Mouse (Mus musculus) heart, postnatal 0 days (tissue): ENCODE data around the gene Trmt44. TPM values are rescaled to one million over a fixed set of nuclear protein-coding genes. Genes with fewer than 3 reads are reported as not detected.

Source experiments
- ATAC-seq: fragments of 200-750 bp; cut with Nextera tagmentation; 2 replicates; pipeline ENCODE4 v1.8.0; 2017; ENCODE audit warnings: low read depth, moderate number of reproducible peaks, moderate library complexity; ENCODE audit not compliant: insufficient read depth
- DNase-seq: peaks from one replicate; pipeline ENCODE4 v3.0.0-alpha.2; 2016; ENCODE audit warnings: low spot score
- H3K27ac ChIP-seq: fragments of 300-500 bp; sonication (generic); 2 replicates; pipeline ENCODE4 v1.5.1; 2014; ENCODE audit warnings: low read depth, mild to moderate bottlenecking
- H3K27me3 ChIP-seq: fragments of 300-500 bp; sonication (generic); 2 replicates; pipeline ENCODE4 v1.6.1; 2014; ENCODE audit warnings: low read length, mixed read lengths; ENCODE audit not compliant: control insufficient read depth, insufficient read depth
- H3K36me3 ChIP-seq: fragments of 300-500 bp; sonication (generic); replicated peaks from 2 replicates; pipeline ENCODE4 v1.6.1; 2014; ENCODE audit warnings: low read length, mixed read lengths; ENCODE audit not compliant: control insufficient read depth, insufficient read depth
- H3K4me1 ChIP-seq: fragments of 300-500 bp; sonication (generic); 2 replicates; pipeline ENCODE4 v1.6.1; 2014; ENCODE audit warnings: antibody characterized with exemption; ENCODE audit not compliant: control insufficient read depth, insufficient read depth
- H3K4me2 ChIP-seq: fragments of 300-500 bp; sonication (generic); 2 replicates; pipeline ENCODE4 v1.6.1; 2014; ENCODE audit warnings: low read depth, mild to moderate bottlenecking, low read length, moderate library complexity
- H3K4me3 ChIP-seq: fragments of 300-500 bp; sonication (generic); 2 replicates; pipeline ENCODE4 v1.5.1; 2014; ENCODE audit warnings: low read depth, low read length
- H3K9ac ChIP-seq: fragments of 300-500 bp; sonication (generic); replicated peaks from 2 replicates; pipeline ENCODE4 v1.6.1; 2014; ENCODE audit warnings: low read depth, low read length, mixed read lengths
- H3K9me3 ChIP-seq: fragments of 300-500 bp; sonication (generic); replicated peaks from 2 replicates; pipeline ENCODE4 v1.6.1; 2016; ENCODE audit warnings: low read length; ENCODE audit not compliant: control insufficient read depth
- CTCF ChIP-seq: IDR thresholded peaks from 2 replicates; pipeline ENCODE4 v1.5.1; 2016; ENCODE audit warnings: antibody characterized with exemption, control low read depth, low read depth
- EP300 ChIP-seq: IDR thresholded peaks from 2 replicates; pipeline ENCODE4 v1.6.1; 2016; ENCODE audit warnings: antibody characterized with exemption, low read depth
- WGBS: fragments of 180-500 bp; shearing (Covaris S2); extraction: QIAGEN DNeasy Blood & Tissue Kit; methylation state at CpG from one replicate; pipeline ENCODE4 v1.1.7; 2014; 5-methylcytosine and 5-hydroxymethylcytosine counted together
- polyA plus RNA-seq: library from polyadenylated mRNA; unstranded; fragments of >200 nt; fragmentation: Nextera tagmentation; extraction: Ambion mirVana; gene quantifications from 2 replicates; pipeline ENCODE4 v1.2.1, GENCODE M21; 2015
- total RNA-seq: library from RNA; depleted of rRNA; stranded (reverse); fragments of >200 nt; gene quantifications from 2 replicates; pipeline ENCODE4 v1.2.3, GENCODE M21; 2014; ENCODE audit warnings: low replicate concordance; rRNA removed

Gene Trmt44
- total and polyA plus RNA-seq, 2 experiments from 2014 or later = 2.6 to 7.3 TPM

DNA sequence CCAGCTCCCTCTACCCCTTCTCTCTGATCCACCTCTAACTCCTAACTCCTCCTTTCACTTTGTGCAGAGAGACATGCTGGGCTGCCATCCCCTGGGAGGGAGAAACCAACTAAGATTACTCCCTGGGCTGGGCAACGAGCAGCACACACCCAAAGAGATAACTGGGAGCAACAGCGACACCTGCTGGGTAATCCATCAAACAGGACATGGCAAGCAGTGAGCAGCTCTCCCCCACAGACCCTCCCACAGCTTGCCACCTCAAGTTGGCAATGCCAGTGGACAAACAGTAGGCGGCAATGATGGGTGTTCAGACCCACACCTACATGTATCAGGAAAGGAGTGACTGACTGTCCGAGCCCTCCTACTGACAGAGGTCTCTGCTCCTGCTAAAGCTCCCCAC, 44.4 kb downstream of the Trmt44 start:
- H3K4me1 ChIP-seq = no peaks in the 10 kb centered on the region
- H3K9ac ChIP-seq = no peak overlapping the region
- TF ChIP-seq EP300 (no peak), CTCF (peak; percentile 54)
- H3K4me3 ChIP-seq = no peak overlapping the region
- ATAC-seq = 0 out of 2 replicates have a peak, but pooled peaks have one; percentile 8
- H3K27me3 ChIP-seq = peaks cover 19% of the 10 kb centered on the region
- no peak overlapping the region for H3K4me2 ChIP-seq
- 10% methylated on average over 4 of the region's 4 CpGs for WGBS
- peak; percentile 29 for DNase-seq
- H3K9me3 ChIP-seq = no peaks in the 10 kb centered on the region
- no peak overlapping the region for H3K27ac ChIP-seq
- H3K36me3 ChIP-seq = no peaks in the 10 kb centered on the region

- no peaks in the 10 kb centered on the region for H3K9me3 ChIP-seq
- peak; percentile 84 for DNase-seq
- H3K4me1 ChIP-seq = no peaks in the 10 kb centered on the region
- H3K27me3 ChIP-seq = peaks cover 58% of the 10 kb centered on the region
- H3K36me3 ChIP-seq = no peaks in the 10 kb centered on the region
- ATAC-seq = peak; percentile 71
- peak within 1 kb of the TSS; percentile 29 for H3K4me3 ChIP-seq
- no peak within 1 kb of the TSS for H3K9ac ChIP-seq
- H3K27ac ChIP-seq = no peak within 1 kb of the TSS
- H3K4me2 ChIP-seq = peak within 1 kb of the TSS; percentile 44
- TF ChIP-seq EP300 (no peak), CTCF (0 out of 2 replicates have a peak, but pooled peaks have one; percentile 4)
- 1% methylated on average over 29 of the region's 29 CpGs for WGBS
These were observed 49.3 kb downstream of the Trmt44 start, which contains the start of gene Cpz for GRCm38 (mm10) chr5:35525469-35526123. Gene Cpz (minus strand): TSS chr5:35525698.

DNA sequence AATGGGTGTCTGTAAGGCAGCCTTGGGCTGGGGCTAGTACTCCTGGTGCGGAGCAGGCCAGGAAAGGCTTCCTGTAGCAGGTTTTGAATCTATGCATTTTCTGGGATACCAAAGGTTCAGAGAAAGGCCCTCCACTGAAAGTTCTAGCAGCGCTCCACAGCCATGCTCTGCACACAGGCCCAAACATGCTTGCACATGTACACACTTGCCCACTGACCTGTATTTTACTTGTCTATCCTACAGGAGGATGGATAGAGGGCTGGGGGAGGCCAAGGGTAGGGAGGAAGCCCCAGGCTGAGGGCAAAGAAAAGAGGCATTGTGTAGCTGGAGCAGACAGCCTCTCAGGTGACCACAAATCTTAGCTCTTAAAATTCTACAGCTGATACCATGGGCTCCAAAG, 50.5 kb downstream of the Trmt44 start:
- H3K4me3 ChIP-seq = no peak overlapping the region
- ATAC-seq (no peak), DNase-seq (no peak)
- no peaks in the 10 kb centered on the region for H3K4me1 ChIP-seq
- TF ChIP-seq EP300 (no peak), CTCF (no peak)
- peaks cover 65% of the 10 kb centered on the region for H3K27me3 ChIP-seq
- WGBS = 70% methylated on average over 2 of the region's 2 CpGs
- H3K36me3 ChIP-seq = no peaks in the 10 kb centered on the region
- no peak overlapping the region for H3K4me2 ChIP-seq
- H3K27ac ChIP-seq = no peak overlapping the region
- H3K9me3 ChIP-seq = no peaks in the 10 kb centered on the region
- H3K9ac ChIP-seq = no peak overlapping the region

DNA sequence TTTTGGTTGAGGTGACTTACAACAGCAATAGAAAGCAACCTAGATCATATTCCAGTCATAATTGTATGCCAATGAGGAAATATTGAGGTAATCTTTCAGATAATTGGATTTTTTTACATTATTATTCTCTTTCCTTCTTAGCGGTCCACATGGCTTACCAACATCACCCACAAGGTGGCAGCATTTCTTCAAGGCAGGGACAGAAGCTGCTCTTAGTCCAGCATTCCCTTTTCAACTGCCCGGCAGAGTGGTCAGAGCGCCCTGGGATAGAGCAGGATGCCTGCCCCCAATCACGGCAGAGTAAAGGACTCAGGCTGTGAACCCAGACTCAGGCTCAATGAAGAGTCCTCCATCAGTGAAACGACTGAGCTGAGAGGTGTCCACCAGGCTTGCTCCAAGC, 51.1 kb downstream of the Trmt44 start:
- Histone ChIP-seq H3K9me3 (no peaks in the 10 kb centered on the region), H3K4me3 (no peak overlapping the region), H3K36me3 (no peaks in the 10 kb centered on the region), H3K27me3 (peaks cover 65% of the 10 kb centered on the region), H3K9ac (no peak overlapping the region), H3K27ac (no peak overlapping the region), H3K4me1 (no peaks in the 10 kb centered on the region), H3K4me2 (no peak overlapping the region)
- peak; percentile 58 for DNase-seq
- peak; percentile 47; the same call in 1 of the 2 replicates for ATAC-seq
- TF ChIP-seq EP300 = no peak
- peak; percentile 96 for TF ChIP-seq CTCF
- WGBS = 2% methylated on average over 5 of the region's 5 CpGs

DNA sequence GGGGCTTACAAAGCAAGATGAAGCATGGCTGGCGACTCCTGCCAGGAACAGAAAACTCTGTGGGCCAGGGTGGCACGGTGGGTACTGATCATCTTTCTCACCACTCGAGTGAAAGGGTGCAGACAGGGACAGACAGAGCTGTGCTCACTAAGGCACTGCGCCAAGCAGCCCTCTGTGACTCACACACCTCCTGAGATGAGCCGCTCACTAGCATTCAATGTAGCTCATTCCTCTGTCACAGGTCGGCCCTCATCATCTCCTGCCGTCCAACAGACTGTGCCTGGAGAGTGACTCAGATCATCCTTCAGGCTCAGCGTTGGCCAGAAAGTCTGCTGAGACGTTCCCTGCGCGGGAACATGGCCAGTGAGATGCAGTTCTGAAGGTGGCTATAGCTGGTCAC, 58.1 kb downstream of the Trmt44 start:
- Histone ChIP-seq H3K27me3 (peaks cover 29% of the 10 kb centered on the region), H3K4me2 (no peak overlapping the region), H3K27ac (no peak overlapping the region), H3K36me3 (no peaks in the 10 kb centered on the region), H3K9ac (no peak overlapping the region), H3K4me3 (no peak overlapping the region), H3K9me3 (no peaks in the 10 kb centered on the region), H3K4me1 (no peaks in the 10 kb centered on the region)
- DNase-seq = no peak
- WGBS = 69% methylated on average over 11 of the region's 11 CpGs
- TF ChIP-seq EP300 = no peak
- no peak for TF ChIP-seq CTCF
- ATAC-seq = no peak

DNA sequence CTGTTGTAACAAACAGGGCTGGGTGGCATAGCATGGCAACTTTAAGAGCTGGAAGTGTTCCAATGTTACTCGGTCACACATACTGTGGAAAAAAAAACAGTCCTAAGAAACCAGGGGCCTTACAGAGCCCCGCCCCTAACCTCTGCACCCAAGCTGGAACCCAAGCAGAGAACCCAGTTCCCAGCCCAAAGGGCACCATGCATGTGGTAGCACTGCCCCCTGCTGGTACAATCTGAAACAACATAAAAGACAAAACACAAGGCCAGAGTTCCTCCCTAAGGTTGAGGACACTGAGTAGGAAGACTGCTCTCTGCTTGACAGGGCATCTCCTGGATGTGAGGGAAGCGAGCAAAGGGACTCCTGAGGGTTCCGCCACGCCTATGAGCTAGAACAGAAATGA, 64.3 kb downstream of the Trmt44 start:
- Histone ChIP-seq H3K27me3 (peaks cover 20% of the 10 kb centered on the region; the same call in 1 of the 2 replicates), H3K9me3 (no peaks in the 10 kb centered on the region), H3K4me3 (no peak overlapping the region), H3K27ac (no peak overlapping the region), H3K9ac (no peak overlapping the region), H3K4me2 (no peak overlapping the region), H3K36me3 (no peaks in the 10 kb centered on the region), H3K4me1 (no peaks in the 10 kb centered on the region)
- 17% methylated on average over 5 of the region's 5 CpGs for WGBS
- ATAC-seq (peak; percentile 14; the same call in 1 of the 2 replicates), DNase-seq (peak; percentile 35)
- TF ChIP-seq EP300 (no peak), CTCF (peak; percentile 90)

Other genes starting within 250 kb of the Trmt44 start
- not detected in 2 replicates for gene Hmx1, start 186.0 kb downstream of the Trmt44 start, total RNA-seq
- gene Hmx1, start 186.0 kb downstream of the Trmt44 start, polyA plus RNA-seq = not detected in 2 replicates
- gene Cpz, start 49.4 kb downstream of the Trmt44 start, total RNA-seq = 6.8 and 39.5 TPM in 2 replicates
- 3.6 and 3.8 TPM in 2 replicates for gene Cpz, start 49.4 kb downstream of the Trmt44 start, polyA plus RNA-seq
- gene Acox3, start 8.0 kb upstream of the Trmt44 start, total RNA-seq = 26.8 and 31.2 TPM in 2 replicates
- 11.9 and 13.4 TPM in 2 replicates for gene Acox3, start 8.0 kb upstream of the Trmt44 start, polyA plus RNA-seq
- 43.3 and 49.5 TPM in 2 replicates for gene Htra3, start 104.7 kb upstream of the Trmt44 start, total RNA-seq
- 17.2 and 19.2 TPM in 2 replicates for gene Htra3, start 104.7 kb upstream of the Trmt44 start, polyA plus RNA-seq
- gene Sh3tc1, start 164.9 kb upstream of the Trmt44 start, total RNA-seq = 11.4 and 15.2 TPM in 2 replicates
- 6.8 and 9.4 TPM in 2 replicates for gene Sh3tc1, start 164.9 kb upstream of the Trmt44 start, polyA plus RNA-seq
- gene Ablim2, start 182.8 kb upstream of the Trmt44 start, total RNA-seq = 10.9 and 22.1 TPM in 2 replicates
- gene Ablim2, start 182.8 kb upstream of the Trmt44 start, polyA plus RNA-seq = 8.3 and 8.8 TPM in 2 replicates